Mouse (Mus musculus) skeletal muscle tissue, adult 2 months (tissue): ENCODE results near the gene Dnah10.

Source experiments
- DNase-seq: peaks from one replicate; pipeline ENCODE4 v3.0.0-alpha.2; 2012; ENCODE audit warnings: low read depth, low spot score

Gene Dnah10

GRCm38 (mm10) chr5:124868981-124869380 lies 144.1 kb downstream of the Dnah10 start:
- DNase-seq = no peak

GRCm38 (mm10) chr5:124872033-124872432 lies 147.1 kb downstream of the Dnah10 start:
- no peak for DNase-seq

GRCm38 (mm10) chr5:124873096-124873495 lies 148.2 kb downstream of the Dnah10 start:
- no peak for DNase-seq

GRCm38 (mm10) chr5:124873890-124874601 lies 149.2 kb downstream of the Dnah10 start:
- no peak for DNase-seq

- no peak for DNase-seq
These were observed 154.4 kb downstream of the Dnah10 start for GRCm38 (mm10) chr5:124879251-124879650.

GRCm38 (mm10) chr5:124879801-124880200 lies 154.9 kb downstream of the Dnah10 start:
- DNase-seq = no peak

- DNase-seq = no peak
These were observed 159.0 kb downstream of the Dnah10 start for GRCm38 (mm10) chr5:124883877-124884276.
